Mouse (Mus musculus): ENCODE results near the gene Ccnd3.

The Ccnd3 gene

DNA sequence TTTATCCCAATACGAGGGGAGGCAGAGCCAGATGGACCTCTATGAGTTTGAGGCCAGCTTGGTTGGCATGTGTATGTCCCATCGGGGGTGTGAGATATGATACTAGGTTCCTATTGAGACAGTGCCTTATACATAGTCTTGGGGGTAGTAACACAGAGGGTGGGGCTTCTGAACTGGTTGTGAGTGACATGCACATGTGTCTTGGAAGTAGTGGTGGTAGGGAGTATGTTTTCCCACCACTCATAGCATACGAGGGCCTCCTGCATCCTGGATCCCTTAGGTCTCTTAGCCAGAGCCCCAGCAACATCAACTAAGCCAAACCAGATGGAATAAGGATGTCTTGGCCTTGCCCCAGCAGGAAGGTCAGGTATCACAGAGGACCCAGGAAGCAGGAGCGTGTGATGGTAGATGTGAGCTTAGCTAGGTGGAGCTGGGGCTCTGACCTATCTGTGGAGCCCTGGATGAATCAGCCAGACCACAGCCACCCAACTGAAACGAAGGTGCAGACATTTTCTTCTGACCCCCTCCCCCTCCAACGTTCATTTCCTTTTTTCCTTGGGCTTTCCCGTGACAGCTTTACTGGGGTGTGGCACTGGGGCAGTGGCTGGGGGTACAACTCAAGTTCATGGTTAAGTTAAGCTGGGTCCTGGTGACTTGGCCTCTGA is 10.5 kb downstream of the Ccnd3 start:
- no peak for DNase-seq (ENCODE audit: low spot score)

DNA sequence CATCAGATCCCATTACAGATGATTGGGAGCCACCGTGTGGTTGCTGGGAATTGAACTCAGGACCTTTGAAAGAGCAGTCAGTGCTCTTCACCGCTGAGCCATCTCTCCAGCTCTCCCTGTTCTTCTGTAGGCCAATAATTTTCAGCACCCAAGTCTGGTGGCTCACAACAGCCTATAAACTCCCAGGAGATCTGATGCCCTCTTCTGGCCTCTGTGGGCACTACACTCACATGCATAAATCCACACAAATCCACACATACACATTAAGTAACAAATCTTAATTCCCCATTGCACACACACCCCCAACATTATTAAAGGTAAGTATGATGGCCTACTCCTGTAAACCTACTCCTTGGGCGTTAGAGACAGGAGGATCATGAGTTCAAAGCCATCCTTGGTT is 11.4 kb downstream of the Ccnd3 start:
- DNase-seq (ENCODE audit: low spot score) = no peak

DNA sequence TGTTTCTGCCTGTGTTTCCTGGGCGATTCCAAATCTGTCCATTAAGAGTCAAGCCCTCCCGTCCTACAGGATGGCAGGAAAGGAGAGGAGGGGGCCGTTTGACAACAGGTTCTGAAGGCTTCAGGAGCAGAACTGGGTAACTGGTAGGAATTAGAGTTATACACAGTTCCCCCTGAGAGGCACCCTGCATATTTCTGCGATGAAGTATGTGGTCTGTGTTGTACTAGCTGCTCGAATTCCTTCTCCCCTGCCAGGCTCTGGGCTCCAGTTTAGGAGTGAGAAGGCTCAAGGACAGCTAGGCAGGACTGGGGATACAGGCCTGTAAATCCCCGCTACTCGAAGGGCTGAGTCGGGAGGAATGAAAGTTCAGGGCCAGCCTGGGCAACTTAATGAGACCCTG is 13.4 kb downstream of the Ccnd3 start:
- DNase-seq (ENCODE audit: low spot score) = peak; percentile 44

DNA sequence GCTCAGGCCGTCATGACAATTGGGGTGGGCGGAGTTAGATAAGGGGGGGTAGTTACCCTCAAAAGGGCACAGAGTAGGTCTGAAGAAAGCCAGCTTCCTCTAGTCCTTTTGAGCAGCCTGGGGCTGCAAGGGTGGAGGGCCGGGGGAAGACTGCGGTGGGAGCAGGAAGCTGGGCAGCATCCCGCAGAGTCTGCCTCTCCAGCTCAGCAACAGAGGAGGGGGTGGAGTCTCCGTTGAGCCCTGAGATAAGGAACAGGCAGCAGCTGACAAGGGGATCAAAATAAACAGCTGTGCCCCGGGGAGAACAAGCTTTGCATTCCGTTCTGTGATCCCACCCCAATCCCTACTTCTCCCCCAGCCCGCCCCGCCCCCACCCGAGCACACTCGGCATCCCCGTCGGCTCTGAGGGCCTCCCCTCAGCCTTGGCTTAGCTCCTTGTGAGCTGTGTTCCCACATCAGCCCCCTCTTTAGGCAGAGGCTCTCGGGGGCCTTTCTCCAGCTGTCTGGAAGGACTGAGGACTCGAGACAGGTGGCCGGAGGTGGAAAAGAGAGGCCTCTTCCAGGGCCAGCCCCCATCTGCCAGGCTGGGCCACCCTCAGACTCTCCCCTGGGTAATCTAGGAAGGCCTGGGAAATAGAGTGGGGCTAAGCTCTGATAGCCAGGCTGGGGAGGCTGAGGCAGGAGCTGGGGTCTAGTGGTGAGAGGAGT is 16.9 kb downstream of the Ccnd3 start:
- DNase-seq (ENCODE audit: low spot score) = peak; percentile 91

DNA sequence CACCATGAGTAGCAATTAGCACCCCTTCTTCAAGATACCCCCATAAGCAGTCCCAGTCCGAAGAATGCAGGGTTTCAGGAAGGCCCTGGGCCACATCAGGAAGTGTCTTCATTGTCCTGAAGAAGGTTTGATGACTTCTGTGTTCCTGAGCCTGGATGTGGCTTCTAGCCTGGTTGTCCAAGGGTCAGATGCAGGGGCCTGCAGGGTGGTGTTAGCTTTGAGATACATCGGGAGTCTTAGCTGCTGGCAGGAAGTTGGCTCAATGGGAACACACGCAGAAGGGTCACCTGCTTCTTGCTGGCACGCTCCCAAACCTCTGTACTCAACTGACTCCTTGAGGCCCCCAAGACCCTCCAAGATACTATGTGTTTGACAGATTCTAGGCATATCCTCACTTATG is 17.7 kb downstream of the Ccnd3 start:
- no peak for DNase-seq (ENCODE audit: low spot score)

DNA sequence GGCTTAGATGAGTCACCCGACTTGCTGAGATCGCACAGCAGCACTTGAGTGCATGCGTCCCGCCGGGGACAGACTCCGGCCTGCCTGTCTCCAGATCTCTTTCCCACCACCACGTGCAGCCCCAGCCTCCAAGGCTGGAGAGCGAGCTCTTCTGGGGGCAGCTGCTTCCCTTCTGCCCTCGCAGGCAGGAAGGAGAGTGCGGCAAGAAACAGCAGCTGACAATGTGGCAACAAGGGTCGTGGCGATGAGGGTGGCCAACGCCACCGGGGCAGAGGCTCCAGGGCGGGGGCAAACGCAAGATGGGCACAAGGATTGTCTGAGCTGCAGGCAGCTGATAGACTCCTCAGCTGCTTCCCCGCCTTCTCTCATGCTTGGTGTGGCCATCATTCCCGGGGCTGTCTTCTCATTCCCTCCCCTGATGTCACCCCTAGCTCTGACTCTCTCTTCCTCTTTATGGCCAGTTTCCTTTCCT is 18.4 kb downstream of the Ccnd3 start:
- no peak for DNase-seq (ENCODE audit: low spot score)

DNA sequence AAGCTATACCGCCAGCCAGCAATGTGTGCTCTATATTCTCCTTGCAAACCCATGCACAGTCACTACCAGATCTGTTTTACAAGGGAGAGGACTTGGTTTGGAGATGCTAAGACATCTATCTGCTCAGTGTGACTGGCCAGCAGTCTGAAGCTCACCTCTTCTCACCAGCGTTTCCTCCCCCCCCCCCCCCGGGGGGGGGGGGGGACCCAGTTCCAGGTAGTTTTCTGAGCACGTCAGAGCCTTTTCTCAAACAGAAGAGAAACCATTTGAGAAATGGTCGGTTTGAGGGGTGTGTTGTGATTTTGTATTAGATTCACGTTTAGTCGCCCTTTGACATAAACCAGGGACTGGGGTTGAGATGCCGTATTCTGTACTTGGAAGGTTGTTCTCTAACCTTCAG is 19.2 kb downstream of the Ccnd3 start:
- no peak for DNase-seq (ENCODE audit: low spot score)

DNA sequence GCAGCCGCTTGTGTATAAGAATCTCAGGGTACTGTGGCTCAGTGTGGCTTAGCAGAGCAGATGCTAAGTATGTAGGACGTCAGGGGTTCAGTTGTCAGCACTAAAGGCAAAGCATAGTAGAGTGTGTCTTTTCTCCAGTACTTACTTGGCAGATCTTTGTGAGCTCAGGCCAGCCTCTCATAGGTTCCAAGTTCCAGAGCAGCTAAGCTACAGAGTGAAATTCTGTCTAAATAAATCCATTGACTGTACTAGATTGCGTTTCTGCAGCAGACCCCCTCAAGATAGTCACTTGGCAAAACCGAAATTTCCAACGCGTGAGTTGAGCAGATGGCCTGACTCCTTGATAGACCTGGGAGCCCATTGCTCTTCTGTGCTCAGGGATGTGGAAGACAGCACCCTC is 20.1 kb downstream of the Ccnd3 start:
- no peak for DNase-seq (ENCODE audit: low spot score)

DNA sequence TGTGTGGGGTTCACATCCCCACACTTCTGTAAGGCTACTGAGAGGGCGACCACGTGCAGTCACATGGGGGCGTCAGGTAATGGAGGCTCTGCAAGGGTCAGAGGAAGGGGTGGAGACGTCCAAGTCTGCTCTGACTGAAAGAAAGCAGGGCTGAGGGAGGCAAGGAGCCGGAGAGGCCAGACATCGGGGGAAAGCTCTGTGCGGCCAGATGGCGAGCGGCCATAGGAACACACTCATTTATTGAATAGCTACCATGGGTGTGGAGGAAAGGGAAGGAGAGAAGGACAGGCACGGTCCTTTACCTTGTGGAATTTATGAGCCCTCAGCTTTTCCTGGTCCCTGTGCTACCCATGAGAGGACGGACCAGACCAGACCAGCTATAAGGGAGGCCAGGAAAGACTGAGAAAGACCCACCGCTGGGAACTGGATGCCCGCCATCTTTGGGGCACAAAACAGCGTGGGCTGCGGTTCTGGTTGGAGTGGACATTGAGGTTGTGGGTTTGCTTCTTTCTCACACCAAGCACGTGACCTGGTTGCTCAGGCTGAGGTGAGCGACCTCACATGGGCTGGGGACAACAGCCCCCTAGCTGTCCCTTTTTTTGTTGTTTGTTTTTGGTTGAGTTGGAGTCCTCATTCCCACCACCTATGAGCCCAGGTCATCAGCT is 22.1 kb downstream of the Ccnd3 start:
- DNase-seq (ENCODE audit: low spot score) = no peak

DNA sequence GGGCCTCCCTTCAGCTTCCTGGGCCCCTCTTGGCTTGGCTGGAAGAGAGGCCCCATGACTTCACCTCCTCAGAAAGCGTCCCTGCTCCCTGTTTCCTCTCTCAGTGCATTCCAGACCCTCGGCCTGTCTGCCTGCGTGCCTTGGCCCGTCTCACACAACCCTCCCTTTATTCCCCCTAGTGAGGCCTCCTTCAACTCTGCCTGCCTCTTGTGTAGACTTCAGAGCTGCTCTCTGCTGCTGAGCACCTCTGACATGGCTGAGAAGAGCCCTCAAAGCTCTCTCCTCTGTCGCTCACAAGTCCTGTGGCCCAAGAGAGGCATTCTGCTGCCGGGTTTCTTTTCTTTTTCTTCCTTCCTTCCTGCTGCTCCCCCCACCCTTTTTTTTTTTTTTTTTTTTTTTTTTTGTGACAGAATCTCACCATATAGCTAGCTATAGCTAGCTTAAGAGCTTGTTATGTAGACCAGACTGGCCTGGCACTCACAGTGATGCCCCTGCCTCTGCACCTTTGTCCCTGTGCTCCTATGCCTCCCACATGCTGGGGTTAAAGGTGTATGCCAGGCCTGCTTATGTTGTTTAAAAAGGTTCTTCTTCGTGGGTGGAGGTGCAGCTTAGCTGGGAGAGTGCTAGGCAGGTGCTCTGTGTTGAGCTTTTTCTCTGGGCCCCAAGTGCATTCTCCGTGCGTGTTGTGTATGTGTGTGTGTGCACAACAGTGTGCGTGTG is 22.9 kb downstream of the Ccnd3 start:
- peak; percentile 63 for DNase-seq (ENCODE audit: low spot score)

DNA sequence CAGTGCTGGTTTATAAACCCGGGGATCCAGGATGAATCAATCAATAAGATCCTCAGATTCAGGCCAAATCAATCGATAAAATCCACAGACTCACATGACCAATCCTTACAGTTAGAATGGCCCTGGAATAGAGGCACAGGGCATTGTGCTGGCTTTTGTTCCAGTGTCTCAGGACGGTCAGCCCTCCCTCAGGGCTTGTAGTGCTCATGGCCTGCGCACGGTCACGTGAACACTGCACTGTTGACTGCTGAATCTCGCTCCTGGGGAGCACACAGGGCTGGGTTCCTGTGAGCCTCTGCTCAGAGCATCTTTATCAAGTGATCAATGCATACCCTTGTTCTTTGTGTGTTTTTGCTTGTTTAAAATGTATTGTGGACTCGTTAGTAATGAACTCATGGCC is 24.1 kb downstream of the Ccnd3 start:
- no peak for DNase-seq (ENCODE audit: low spot score)

DNA sequence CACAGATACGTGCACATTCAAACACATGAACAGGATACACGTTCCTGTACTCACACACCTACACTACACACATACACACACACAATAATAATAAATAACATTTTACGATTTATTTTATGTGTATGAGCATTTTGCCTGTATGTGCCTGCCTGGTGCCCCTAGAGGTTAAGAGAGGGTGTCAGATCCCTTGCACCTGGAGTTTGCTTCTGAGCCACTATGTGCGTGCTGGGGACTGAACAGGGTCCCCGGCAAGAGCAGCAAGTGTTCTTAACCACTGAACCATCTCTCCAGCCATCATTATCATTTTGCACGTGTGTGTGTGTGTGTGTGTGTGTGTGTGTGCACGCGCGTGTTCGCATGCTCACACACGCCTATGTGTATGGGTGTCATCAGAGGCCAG is 24.7 kb downstream of the Ccnd3 start:
- no peak for DNase-seq (ENCODE audit: low spot score)

DNA sequence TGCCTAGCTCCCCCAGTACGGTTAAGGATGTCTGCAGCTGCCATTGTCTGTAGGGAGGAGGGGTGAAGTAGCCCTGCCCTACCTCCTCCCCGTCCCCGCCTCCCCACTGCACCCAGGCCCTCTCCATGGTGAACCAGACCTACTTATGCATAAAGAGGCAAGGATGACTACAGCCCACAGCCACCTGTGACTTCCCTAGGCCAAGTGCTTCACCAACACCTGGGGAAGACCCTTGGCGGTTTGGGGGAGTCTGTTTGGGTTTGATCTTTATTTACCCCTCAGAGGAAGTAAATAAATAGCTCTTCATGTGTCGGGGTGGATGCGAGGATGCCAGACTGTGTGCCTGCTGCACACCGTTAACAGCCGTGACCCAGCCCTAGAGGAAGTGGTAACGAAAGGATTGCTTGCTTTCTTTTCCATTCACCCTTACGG is 26.6 kb downstream of the Ccnd3 start:
- no peak for DNase-seq (ENCODE audit: low spot score)

DNA sequence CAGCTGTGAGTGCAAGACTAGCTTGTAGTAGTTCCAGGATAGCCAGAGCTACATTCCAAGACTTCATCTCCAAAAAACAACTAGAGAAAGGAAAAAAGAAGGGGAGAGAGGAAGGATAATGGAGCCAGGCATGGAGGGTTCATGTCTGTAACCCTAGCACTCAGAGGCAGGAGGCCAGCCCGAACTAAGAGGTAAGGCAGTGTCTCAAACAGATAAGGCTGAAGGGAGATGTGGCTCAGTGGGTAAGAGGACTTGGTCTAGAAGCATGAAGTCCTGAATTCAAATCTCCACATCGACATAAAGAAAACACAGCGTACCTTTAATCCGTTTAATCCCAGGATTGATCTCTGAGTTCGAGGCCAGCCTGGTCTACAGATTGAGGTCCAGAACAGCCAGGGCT is 27.5 kb downstream of the Ccnd3 start:
- no peak for DNase-seq (ENCODE audit: low spot score)

DNA sequence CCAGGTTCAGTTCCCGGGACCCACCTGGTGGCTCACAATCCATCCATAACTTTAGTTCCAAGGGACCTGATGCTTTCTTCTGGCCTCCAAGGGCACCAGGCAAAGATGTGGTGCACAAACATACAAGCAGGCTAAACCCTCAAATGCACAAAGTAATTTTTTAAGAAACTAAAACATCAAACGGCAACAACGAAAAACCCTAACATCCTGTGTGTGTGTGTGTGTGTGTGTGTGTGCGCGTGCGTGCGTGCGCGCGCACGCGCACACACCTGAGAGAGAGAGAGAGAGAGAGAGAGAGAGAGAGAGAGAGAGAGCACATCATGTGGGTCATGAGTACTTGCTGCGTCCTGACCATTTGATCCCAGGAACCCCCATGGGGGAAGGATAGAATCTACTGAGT is 28.8 kb downstream of the Ccnd3 start:
- DNase-seq (ENCODE audit: low spot score) = no peak

DNA sequence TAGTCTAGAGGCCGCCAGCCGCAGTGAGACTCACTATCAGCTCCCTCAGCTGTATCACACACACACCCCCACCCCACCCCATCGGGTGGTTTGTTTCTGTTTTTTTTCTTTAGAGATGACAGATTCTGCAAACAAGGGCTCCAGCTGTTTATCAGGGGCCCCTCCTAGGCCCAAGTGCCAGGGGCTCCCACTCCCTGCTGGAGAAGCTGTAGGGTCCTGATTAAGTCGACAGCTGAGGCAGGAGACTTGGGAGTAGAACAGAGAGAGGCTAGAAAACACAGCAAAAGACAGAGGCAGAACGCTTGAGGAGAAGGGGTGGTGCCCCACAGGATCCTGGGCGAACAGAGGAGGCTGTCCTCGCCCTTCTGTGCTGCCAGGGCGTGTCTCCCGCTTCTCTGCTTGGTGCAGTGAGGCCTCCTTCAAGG is 31.0 kb downstream of the Ccnd3 start:
- no peak for DNase-seq (ENCODE audit: low spot score)

DNA sequence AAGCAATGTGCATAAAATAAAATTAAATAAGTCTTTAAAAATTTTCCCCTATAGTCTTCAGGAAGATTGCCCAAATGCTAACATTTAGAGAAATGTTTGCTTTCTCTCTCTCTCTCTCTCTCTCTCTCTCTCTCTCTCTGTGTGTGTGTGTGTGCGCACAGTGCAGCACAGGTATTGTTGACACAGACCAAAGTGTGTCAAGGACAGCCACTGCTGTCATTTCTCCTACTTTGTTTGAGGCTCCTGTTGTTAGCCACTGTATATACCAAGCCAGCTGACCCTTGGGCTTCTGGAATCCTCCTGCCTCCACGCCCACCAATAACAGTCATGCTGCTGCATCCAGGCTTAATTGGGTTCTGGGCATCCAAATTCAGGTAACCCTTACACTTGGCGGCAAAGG is 33.2 kb downstream of the Ccnd3 start:
- no peak for DNase-seq (ENCODE audit: low spot score)

DNA sequence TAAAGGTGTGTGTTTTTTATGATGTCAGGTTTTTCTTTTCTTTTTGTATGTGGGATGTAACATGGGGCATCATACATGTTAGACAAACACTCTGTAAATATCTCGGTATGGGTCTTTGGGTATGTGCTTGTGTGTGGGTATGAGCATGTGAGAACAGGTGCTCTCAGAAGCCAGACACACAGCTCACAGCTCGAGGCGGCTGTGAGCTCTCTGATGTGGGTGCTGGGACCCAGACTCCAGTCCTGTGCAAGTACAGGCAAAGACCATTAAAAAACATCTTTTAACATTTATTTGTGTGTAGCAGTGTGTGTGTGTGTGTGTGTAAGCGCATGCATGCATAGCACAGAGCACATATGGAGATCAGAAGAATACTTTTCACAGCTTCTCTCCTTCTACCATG is 34.3 kb downstream of the Ccnd3 start:
- no peak for DNase-seq (ENCODE audit: low spot score)

DNA sequence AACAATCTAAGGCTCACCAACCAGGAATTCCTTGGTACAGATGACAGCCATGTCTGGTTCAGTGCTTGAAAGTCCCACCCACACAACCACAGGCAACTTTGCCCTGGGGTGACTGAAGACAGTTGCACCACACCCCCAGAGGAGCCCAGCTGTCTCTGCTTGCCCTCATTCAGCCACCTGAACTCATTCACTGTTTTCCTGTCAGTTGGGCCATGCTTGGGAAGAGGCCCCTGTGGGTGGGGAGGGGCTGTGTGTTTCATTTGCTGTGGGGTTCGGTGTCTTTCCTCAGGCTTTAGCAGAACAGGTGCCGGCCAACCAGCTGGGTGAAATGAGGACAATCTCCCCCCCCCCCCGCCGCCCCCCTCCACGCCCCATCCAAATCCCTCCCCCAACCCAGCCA is 37.2 kb downstream of the Ccnd3 start:
- no peak for DNase-seq (ENCODE audit: low spot score)

DNA sequence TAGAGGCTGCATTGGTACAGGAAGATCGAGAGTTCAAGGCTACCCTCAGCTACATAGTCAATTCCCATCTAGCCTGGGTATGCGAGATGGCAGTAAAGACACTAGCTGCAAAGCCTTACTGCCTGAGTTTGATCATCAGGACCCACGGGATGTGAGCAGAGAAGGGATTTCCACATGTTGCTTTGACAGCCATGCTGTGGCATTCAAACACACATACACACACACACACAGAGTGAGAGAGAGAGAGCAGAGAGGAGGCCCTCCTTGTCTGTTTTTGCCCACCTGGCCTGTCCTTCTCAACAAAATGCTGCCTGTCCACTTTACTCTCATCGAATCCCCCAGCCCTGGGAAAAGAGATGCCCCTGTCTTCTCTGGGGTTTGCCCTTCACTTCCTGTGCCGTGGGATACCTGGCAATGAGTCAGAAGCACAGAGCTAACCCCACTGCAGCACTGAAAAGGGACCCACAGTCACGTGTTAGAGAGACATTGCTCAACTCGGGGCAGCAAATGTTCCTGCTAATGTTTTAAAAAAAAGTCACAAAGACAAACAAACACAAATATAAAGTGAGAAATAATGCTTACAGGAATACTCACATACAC is 38.3 kb downstream of the Ccnd3 start:
- DNase-seq (ENCODE audit: low spot score) = no peak

DNA sequence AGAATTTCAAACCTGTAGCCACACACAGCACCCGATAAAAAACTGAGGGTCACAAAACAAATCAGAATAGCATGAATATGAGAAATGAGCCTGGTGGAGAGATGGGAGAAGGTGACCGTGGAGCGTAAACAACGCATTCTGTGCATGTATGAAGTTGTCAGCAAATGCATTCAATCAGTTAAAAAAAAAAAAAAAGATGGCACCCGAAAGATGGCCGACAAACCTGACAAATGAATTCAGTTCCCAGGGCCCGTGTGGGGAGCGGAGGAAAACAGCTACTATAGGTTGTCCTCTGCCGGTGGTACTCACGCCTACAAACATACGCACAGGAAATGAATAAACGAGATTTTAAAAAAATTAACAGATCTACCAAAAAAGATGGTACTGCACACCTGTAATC is 40.3 kb downstream of the Ccnd3 start:
- DNase-seq (ENCODE audit: low spot score) = no peak

DNA sequence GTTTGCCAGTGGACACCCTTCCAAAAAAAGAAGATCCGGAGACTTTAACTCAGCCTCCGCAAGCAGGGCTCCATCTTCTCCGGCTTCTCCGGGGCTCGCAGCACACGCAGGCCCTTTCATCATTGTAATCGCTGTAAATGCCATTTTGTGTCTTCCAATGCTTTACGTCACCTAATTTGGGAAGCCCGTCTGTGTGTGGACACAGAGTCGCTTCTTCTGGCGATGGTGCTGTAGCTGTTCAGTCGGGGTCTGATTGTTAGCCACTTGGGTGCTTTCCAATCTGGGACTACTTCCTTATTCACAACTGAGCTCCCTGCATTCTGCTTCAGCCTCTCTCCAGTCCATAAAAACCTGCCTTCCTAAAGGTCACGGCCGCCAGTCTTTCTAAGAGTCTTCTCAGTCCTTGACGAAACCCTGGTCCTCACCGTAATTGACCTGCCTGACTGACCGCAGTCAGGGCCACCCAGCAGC is 41.0 kb downstream of the Ccnd3 start:
- DNase-seq (ENCODE audit: low spot score) = no peak

All from embryo, embryonic 10 days (tissue).